Mouse (Mus musculus) embryonic facial prominence, embryonic 12.5 days (tissue): ENCODE measurements around the gene Rffl. TPM values are rescaled to one million over a fixed set of nuclear protein-coding genes. Genes with fewer than 3 reads are reported as not detected.

Source experiments
- ATAC-seq: fragments of 200-750 bp; cut with Nextera tagmentation; 2 replicates; pipeline ENCODE4 v1.8.0; 2017; ENCODE audit not compliant: insufficient number of reproducible peaks, insufficient read depth, low FRiP score, low TSS enrichment
- H3K27ac ChIP-seq: fragments of 300-500 bp; sonication (generic); 2 replicates; pipeline ENCODE4 v1.5.1; 2016; ENCODE audit warnings: mild to moderate bottlenecking
- H3K27me3 ChIP-seq: fragments of 300-500 bp; sonication (generic); 2 replicates; pipeline ENCODE4 v1.6.1; 2016; ENCODE audit warnings: mild to moderate bottlenecking, moderate library complexity
- H3K36me3 ChIP-seq: fragments of 300-500 bp; sonication (generic); 2 replicates; pipeline ENCODE4 v1.6.1; 2016; ENCODE audit warnings: mild to moderate bottlenecking
- H3K4me1 ChIP-seq: fragments of 300-500 bp; sonication (generic); 2 replicates; pipeline ENCODE4 v1.6.1; 2016
- H3K4me2 ChIP-seq: fragments of 300-500 bp; sonication (generic); replicated peaks from 2 replicates; pipeline ENCODE4 v1.6.1; 2016; ENCODE audit warnings: mild to moderate bottlenecking, moderate library complexity
- H3K4me3 ChIP-seq: fragments of 300-500 bp; sonication (generic); 2 replicates; pipeline ENCODE4 v1.5.1; 2016; ENCODE audit warnings: mild to moderate bottlenecking
- H3K9ac ChIP-seq: fragments of 300-500 bp; sonication (generic); 2 replicates; pipeline ENCODE4 v1.6.1; 2016; ENCODE audit warnings: mild to moderate bottlenecking, moderate library complexity
- H3K9me3 ChIP-seq: fragments of 300-500 bp; sonication (generic); 2 replicates; pipeline ENCODE4 v1.6.1; 2016; ENCODE audit warnings: mild to moderate bottlenecking, moderate library complexity
- WGBS: fragments of 180-500 bp; shearing (Covaris S2); methylation state at CpG from one replicate; pipeline ENCODE4 v1.1.7; 2016; 5-methylcytosine and 5-hydroxymethylcytosine counted together
- polyA plus RNA-seq: library from polyadenylated mRNA; unstranded; fragments of >200 nt; fragmentation: Nextera tagmentation; extraction: Ambion mirVana; gene quantifications from 2 replicates; pipeline ENCODE4 v1.2.1, GENCODE M21; 2016

The Rffl gene
- polyA plus RNA-seq, 1 experiment from 2014 or later, result 12.8 TPM

DNA sequence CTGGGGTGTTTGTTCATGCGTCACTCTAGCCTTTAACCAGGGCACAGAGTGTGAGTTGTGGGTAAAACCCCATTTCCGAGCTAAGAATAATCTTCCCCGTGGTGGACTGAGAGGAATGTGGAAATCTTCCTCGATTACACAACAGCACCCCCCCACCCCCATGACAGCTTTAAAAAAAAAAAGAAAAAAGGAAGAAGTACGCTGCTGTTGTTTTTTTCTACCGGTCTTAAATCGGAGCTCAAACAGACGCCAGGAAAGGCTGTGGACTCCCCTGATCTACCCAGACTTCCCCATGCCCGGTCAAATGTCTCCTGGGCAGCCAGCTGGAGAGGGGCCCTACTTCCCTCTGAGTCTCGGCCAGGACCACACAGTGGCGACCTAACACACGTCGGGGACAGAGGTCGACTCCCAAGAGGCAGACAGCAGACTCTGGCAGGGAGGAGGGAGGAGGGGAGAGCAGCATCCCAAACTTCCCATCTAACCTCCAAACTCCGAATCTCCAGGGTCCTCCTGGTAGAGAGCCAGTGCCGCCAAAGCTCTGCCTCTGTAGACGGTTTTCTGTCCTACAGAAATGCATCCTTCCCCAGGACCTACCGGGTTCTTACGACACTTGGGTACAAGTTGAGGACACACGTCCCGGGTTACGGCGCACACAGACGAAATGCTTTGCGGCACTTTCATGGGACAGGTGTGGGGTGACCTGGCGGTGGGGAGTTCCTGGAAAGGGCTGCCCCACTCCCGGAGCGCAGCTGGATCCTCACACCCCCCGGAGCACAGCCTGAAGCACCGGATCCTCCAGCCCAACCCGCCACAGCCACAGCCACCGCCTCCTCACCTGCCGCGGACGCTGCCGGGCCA lies 608 bp downstream of the Rffl start:
- Histone ChIP-seq H3K9me3 (no peaks in the 10 kb centered on the region), H3K27ac (peak overlapping the region; percentile 67), H3K4me1 (no peaks in the 10 kb centered on the region), H3K27me3 (no peaks in the 10 kb centered on the region), H3K4me2 (peak overlapping the region; percentile 86), H3K9ac (peak overlapping the region; percentile 77), H3K4me3 (peak overlapping the region; percentile 83), H3K36me3 (no peaks in the 10 kb centered on the region)
- WGBS, result 4% methylated on average over 32 of the region's 36 CpGs
- ATAC-seq, result peak; percentile 48; the same call in 1 of the 2 replicates

DNA sequence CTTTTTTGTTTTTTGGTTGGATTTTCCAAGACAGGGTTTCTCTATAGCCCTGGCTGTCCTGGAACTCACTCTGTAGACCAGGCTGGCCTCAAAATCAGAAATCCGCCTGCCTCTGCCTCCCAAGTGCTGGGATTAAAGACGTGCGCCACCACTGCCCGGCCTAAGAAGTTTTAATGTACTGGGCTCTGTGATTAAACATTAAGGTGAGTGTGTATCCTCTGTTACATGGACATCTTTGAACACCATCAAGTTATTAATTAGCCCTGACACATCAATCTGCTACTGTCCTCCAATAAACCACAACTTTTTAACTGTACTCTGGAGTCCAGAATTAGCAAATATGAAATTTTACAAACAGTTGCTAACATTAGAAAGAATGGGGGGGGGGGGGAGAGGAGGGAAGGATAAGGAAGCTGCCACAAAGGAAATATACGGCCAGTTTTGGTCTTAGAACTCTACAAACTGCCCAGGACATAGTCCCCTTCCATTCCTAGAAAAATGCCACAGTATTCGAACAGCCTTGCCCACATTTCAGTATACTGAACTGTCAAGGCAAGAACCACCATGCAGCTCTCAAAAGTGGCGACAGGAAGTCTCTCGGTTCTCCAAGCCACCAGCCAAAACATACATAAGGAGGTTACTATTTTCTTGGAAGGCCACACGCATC lies 1.4 kb downstream of the Rffl start:
- no peak overlapping the region for H3K9ac ChIP-seq
- 68% methylated on average over 9 of the region's 9 CpGs for WGBS
- no peaks in the 10 kb centered on the region for H3K9me3 ChIP-seq
- no peak overlapping the region for H3K27ac ChIP-seq
- peak overlapping the region; percentile 86 for H3K4me2 ChIP-seq
- H3K4me3 ChIP-seq, result peak overlapping the region; percentile 83
- H3K27me3 ChIP-seq, result no peaks in the 10 kb centered on the region
- no peaks in the 10 kb centered on the region for H3K36me3 ChIP-seq
- ATAC-seq, result no peak
- H3K4me1 ChIP-seq, result no peaks in the 10 kb centered on the region

DNA sequence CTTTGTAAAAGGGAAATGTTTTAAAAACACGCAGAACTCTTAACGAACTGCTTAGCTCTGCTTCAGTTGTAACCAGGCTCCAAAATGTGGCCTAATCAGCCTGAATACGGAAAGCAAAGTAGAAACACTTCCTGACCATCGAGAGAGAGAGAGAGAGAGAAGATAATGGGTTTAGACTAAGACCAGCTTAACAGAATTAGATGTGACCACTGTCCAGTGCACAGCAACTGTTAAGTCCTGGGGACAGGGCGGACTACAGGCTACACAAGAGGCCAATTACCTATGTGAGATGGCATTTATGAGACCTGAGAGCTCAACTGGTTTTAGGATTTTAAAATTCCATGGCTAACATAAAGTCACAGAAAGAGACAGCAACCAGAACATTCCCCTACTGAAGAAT lies 3.1 kb downstream of the Rffl start:
- no peak overlapping the region for H3K27ac ChIP-seq
- no peak overlapping the region for H3K4me2 ChIP-seq
- no peaks in the 10 kb centered on the region for H3K36me3 ChIP-seq
- H3K4me3 ChIP-seq, result no peak overlapping the region
- no peaks in the 10 kb centered on the region for H3K9me3 ChIP-seq
- 73% methylated on average over 5 of the region's 5 CpGs for WGBS
- H3K9ac ChIP-seq, result no peak overlapping the region
- no peak for ATAC-seq
- no peaks in the 10 kb centered on the region for H3K27me3 ChIP-seq
- H3K4me1 ChIP-seq, result no peaks in the 10 kb centered on the region

DNA sequence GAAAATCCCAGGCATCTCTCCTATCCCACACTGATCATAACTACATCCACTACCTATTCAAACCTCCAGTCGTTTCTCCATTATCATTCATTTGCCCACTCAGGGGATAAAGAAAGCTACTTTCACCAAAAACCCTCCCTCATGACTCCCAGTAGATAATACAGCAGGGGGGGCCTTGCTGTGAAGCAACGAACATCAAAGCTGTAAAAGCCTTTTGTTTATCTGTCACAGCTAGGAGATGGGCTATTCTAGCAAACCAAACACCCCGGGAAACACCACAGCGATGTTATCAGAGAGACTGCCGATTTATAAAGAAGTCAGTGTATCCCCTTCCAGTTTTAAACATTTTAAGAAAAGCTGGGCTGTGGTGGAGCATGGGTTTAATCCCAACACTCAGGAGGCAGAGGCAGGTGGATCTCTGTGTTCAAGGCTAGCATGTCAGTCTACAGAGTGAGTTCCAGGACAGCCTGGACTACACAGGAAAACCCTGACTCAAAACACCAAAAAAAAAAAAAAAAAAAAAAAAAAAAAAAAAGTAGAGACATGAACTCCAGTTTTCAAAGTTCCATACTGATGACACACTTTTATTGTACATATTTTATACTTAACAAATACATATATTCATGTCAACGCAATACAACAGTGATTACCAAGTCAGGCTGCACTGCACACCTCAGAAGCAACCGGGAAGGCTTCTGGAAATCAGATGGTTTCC lies 4.0 kb downstream of the Rffl start:
- Histone ChIP-seq H3K27me3 (no peaks in the 10 kb centered on the region), H3K4me1 (no peaks in the 10 kb centered on the region), H3K4me2 (no peak overlapping the region), H3K9ac (no peak overlapping the region), H3K36me3 (no peaks in the 10 kb centered on the region), H3K9me3 (no peaks in the 10 kb centered on the region), H3K4me3 (no peak overlapping the region), H3K27ac (no peak overlapping the region)
- no peak for ATAC-seq
- 35% methylated on average over 7 of the region's 7 CpGs for WGBS

DNA sequence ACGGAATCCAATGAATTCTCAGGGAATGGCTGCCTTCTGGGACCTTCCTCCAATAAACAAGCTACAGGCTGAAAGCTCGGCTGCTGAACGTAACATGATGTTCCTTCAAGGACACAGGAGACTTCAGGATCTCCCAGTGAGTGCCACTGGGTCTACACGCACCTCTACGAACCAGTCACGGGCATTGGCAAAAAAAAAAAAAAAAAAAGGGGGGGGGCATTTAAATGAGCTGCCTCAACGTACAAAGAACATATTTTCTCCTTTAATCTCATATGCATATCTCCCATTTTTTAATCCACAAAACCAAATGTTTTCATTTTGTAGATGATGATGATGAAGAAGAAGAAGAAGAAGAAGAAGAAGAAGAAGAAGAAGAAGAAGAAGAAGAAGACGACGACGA lies 5.1 kb downstream of the Rffl start:
- no peaks in the 10 kb centered on the region for H3K27me3 ChIP-seq
- WGBS, result 74% methylated on average over 10 of the region's 10 CpGs
- H3K36me3 ChIP-seq, result no peaks in the 10 kb centered on the region
- no peak overlapping the region for H3K4me3 ChIP-seq
- no peak overlapping the region for H3K27ac ChIP-seq
- H3K9me3 ChIP-seq, result no peaks in the 10 kb centered on the region
- peaks cover 6% of the 10 kb centered on the region; the same call in 1 of the 2 replicates for H3K4me1 ChIP-seq
- ATAC-seq, result no peak
- H3K9ac ChIP-seq, result no peak overlapping the region
- no peak overlapping the region for H3K4me2 ChIP-seq

DNA sequence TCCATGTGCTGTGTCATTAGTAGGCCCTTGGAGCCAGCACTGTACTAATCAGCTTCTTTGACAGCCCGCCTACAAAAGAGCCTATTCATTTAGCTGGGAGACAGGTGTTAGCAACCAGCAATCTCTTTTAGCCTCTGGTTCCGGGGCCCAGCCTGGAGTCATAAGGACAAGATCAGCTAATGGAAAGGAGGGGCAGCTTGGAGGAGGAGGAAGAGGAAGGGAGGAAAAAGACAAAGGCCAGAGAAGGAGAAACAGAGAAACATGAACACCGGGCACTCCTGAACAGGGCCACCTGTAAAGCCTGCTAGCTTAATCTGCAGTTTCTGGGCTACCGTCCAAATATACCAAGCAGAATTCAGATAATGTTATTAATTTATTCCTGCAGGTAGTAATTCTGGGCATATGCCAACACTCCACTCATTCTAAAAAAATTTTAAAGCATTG lies 7.5 kb downstream of the Rffl start:
- H3K9ac ChIP-seq, result no peak overlapping the region
- H3K36me3 ChIP-seq, result no peaks in the 10 kb centered on the region
- WGBS, result 56% methylated on average over 4 of the region's 4 CpGs
- H3K9me3 ChIP-seq, result no peaks in the 10 kb centered on the region
- no peak overlapping the region for H3K4me3 ChIP-seq
- no peaks in the 10 kb centered on the region for H3K27me3 ChIP-seq
- no peak for ATAC-seq
- H3K27ac ChIP-seq, result no peak overlapping the region
- no peak overlapping the region for H3K4me2 ChIP-seq
- peaks cover 6% of the 10 kb centered on the region; the same call in 1 of the 2 replicates for H3K4me1 ChIP-seq

DNA sequence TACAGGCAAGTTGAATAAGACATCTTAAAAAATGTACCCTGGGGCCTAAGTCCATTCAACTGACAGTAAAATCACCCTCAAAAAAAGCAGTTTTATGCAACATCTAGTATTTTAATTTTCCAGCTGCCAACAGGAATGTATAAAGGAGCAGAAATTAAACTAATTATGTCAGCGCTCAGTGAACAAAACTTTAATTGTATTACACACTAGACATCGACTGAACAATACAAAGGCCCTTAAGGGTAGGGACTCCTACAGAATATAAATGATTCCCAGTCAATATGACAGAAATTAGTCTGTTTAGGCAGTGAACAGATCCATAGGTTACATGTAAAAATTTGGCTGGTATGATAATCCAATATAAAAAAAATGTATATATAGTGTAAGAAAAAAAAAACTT lies 8.0 kb downstream of the Rffl start:
- no peaks in the 10 kb centered on the region for H3K9me3 ChIP-seq
- no peak for ATAC-seq

DNA sequence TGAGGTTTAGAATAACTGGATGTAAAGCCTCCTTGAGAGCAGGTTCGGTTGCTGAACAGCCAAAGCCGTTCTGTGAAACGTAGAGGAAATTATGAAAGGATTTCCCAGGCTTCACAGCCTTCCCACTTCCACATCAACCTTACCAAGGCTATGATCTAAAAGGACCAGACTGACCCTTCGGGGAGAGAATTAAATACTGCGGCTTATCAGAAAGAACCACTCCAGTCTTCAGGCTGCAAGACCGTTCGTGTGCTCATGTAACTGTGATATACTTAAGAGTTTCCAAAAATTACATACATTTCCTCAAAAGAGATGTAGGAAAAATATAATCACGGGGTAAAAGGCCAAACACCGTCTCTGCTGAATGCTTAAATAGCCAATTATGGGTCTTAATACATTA lies 8.4 kb downstream of the Rffl start:
- Histone ChIP-seq H3K4me2 (no peak overlapping the region), H3K4me3 (no peak overlapping the region), H3K36me3 (no peaks in the 10 kb centered on the region), H3K9me3 (no peaks in the 10 kb centered on the region), H3K27ac (no peak overlapping the region), H3K4me1 (peaks cover 6% of the 10 kb centered on the region; the same call in 1 of the 2 replicates), H3K27me3 (no peaks in the 10 kb centered on the region), H3K9ac (no peak overlapping the region)
- 77% methylated on average over 9 of the region's 9 CpGs for WGBS
- ATAC-seq, result no peak

More for the DNA sequence above, 8.0 kb downstream of the Rffl start:
- Histone ChIP-seq H3K9ac (no peak overlapping the region), H3K27ac (no peak overlapping the region), H3K36me3 (no peaks in the 10 kb centered on the region), H3K27me3 (no peaks in the 10 kb centered on the region), H3K4me1 (peaks cover 6% of the 10 kb centered on the region; the same call in 1 of the 2 replicates), H3K4me2 (no peak overlapping the region), H3K4me3 (no peak overlapping the region)
- 70% methylated on average over 2 of the region's 2 CpGs for WGBS

DNA sequence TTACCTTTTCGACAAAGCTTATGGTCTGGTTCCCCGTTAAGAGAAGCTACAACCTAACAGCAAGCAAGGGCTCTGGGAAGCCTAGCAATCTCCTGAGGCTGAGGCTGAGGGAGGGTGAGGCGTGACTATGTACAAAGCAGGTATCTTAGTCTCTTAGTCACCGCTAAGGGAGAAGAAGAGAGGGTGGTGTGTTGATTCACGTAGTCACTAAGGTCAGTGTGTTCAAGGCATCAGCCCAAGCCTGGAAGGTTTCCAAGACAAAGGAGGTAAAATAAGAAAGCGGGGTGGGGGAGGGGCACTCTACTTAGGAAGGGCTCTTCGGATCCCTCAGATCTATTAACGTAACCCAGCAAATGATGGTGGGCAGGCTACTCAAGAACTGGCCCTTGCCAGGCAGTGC lies 9.5 kb downstream of the Rffl start:
- no peak for ATAC-seq
- Histone ChIP-seq H3K9me3 (no peaks in the 10 kb centered on the region), H3K4me1 (peaks cover 6% of the 10 kb centered on the region; the same call in 1 of the 2 replicates), H3K4me2 (no peak overlapping the region), H3K9ac (no peak overlapping the region), H3K4me3 (no peak overlapping the region), H3K36me3 (no peaks in the 10 kb centered on the region), H3K27me3 (no peaks in the 10 kb centered on the region), H3K27ac (no peak overlapping the region)
- WGBS, result 69% methylated on average over 8 of the region's 8 CpGs

DNA sequence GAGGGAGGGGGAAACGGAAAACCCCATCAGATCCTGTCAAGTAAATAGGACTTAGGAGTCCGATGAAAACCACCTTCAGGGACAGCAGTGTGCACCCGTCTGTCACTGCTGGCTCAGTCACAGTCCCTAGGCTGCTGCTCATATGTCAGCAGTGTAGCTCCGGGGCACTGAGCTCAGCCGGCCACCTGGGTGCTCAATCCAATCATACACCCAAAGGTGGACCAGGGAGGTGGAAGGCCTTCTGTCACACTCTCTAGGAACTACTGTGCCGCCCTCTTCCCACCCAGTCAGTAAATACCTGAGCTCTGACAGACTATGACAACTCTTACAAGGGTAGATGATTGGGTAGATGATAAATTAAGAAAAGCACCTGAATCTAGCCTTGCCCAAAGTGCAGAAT lies 10.3 kb downstream of the Rffl start:
- no peaks in the 10 kb centered on the region for H3K9me3 ChIP-seq
- 77% methylated on average over 6 of the region's 6 CpGs for WGBS
- H3K4me1 ChIP-seq, result peaks cover 6% of the 10 kb centered on the region; the same call in 1 of the 2 replicates
- no peak overlapping the region for H3K9ac ChIP-seq
- no peak overlapping the region for H3K4me2 ChIP-seq
- H3K4me3 ChIP-seq, result no peak overlapping the region
- H3K27me3 ChIP-seq, result no peaks in the 10 kb centered on the region
- no peaks in the 10 kb centered on the region for H3K36me3 ChIP-seq
- H3K27ac ChIP-seq, result no peak overlapping the region
- no peak for ATAC-seq

DNA sequence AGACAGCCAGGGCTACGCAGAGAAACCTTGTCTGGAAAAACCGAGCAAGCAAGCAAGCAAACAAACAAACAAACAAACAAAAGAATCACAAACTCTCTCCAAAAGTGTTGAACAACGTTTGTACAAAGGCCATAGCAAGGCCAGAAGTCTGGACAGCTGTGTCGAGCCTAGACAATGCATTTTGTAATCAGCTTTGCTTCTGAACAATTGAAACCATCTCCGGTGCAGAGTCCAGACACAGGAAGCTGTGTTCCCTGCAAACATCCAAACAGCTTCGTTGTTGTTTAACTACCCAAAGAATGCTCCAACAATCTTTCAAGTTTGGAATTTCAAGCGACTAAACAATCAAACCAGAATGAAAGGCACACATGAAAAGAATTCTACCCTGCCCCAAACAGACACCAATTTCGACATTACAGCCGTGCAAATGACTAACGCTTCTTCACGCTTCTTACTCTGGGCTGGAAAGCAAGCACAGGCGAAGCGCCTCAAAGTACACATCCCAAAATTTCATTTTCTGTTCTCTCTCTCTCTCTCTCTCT lies 13.6 kb downstream of the Rffl start:
- no peak overlapping the region for H3K9ac ChIP-seq
- no peak overlapping the region for H3K4me3 ChIP-seq
- ATAC-seq, result no peak
- H3K36me3 ChIP-seq, result no peaks in the 10 kb centered on the region
- no peaks in the 10 kb centered on the region for H3K27me3 ChIP-seq
- 83% methylated on average over 13 of the region's 13 CpGs for WGBS
- H3K27ac ChIP-seq, result no peak overlapping the region
- H3K4me1 ChIP-seq, result peaks cover 6% of the 10 kb centered on the region; the same call in 1 of the 2 replicates
- no peaks in the 10 kb centered on the region for H3K9me3 ChIP-seq
- no peak overlapping the region for H3K4me2 ChIP-seq
